Mouse (Mus musculus): ENCODE results near the gene Cbx2. TPM values are rescaled to one million over a fixed set of nuclear protein-coding genes. Genes with fewer than 3 reads are reported as not detected.

Cbx2 gene
- total RNA-seq, 4 experiments from 2014 or later: 2.0 to 3.9 (median 2.9) TPM

DNA sequence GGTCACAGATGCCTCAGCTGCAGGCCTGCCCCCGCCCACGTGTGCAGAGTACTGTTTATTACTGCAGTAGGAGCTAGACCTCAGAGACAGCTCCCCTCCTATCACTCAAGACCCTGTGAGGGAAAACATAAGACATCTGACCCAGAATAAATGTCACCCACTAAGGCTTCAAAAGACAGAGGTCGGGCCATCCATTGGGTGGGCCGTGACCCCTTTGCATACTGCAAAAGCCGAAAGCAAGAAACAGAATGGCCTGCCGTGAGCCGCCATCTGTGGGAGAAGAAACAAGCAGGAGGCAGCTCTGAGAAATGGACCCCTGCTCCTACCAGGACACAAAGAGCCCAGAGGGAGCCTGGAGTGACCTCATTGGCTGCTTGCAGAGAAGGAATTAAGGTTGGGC is 5.3 kb upstream of the Cbx2 start:
- DNase-seq (ENCODE audit: low spot score): no peak

DNA sequence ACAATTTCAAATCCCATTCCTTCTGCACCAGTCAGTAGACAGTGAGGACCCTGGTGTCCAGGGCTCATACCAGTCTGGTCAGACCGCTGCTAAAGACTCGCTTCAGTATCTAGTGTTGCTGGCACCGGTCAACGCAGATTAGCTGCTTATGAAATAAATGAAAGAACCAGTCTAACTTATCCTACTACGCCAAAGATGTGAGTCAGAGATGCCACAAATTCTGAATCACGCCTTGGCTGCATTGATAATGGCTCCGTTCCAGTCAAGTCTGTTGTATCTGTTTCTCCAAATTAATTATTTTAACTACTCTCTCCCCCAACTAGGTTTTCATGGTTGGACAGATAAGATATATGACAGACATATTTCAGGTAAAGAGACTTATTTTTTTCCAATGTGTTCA is 1.6 kb upstream of the Cbx2 start:
- no peak for DNase-seq (ENCODE audit: low spot score)

DNA sequence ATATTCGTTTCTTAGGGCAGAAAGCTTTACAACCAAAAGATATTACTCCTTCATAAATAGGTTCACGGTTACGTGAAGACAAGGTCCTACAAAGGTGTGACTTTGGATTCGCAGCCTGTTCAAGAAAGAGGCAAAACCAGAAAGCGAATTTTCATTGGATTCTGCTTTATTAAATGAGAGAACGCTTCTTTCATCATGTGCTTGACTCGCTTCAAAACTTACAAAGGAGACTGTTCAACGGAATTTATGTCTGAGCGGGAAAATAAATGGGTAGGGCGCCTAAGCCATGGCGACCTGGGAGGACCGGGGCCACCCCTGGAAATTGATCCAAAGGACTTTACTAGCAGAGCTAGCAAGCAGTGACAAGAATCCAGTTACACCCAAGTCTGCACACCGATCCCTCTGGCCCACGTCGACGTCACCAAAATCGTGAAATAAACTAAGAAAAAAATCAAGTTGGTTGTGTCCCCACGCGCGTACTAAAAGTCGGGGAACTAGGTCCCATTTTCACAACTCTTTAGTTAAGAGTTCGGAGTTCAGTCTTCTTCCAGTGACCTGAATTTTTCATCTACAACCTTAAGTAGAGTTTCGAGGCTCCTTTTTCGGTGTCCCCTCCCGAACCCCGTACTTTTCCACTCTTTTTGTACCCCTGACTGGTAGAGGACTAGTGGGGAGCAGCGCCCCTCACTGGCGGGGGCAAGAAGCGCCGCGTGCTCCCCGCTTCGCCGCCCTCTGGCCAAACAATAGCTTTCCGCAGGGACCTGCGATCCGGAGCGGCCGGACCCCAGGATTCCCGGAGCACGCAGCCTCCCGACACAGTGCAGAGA is 481 bp upstream of the Cbx2 start:
- no peak for DNase-seq (ENCODE audit: low spot score)

GRCm38 (mm10) chr11:119023616-119023980 is 836 bp downstream of the Cbx2 start:
- no peak for DNase-seq (ENCODE audit: low spot score)

- no peak for DNase-seq (ENCODE audit: low spot score)
Observed at GRCm38 (mm10) chr11:119024260-119024659, 1.5 kb downstream of the Cbx2 start.

DNA sequence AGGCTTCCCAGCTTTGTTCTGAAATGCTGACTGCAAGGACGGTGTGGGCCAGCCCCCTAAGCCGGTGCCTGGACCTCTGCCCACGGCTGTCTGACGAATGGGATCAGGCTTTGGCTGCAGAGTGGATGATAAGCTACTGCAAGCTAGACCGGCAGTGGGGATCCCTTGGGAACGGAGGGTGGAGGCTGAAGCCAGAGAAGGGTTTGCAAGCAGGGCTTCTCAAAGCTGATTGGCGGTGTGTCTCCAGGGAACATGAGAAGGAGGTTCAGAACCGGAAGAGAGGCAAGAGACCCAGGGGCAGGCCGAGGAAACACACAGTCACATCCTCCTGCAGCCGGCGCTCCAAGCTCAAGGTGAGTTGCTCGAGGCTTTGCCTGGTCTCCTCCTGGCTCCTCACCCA is 3.4 kb downstream of the Cbx2 start:
- DNase-seq (ENCODE audit: low spot score): peak; percentile 60

- peak; percentile 81 for DNase-seq (ENCODE audit: low spot score)
Observed at GRCm38 (mm10) chr11:119033874-119034558, 11.3 kb downstream of the Cbx2 start.

DNA sequence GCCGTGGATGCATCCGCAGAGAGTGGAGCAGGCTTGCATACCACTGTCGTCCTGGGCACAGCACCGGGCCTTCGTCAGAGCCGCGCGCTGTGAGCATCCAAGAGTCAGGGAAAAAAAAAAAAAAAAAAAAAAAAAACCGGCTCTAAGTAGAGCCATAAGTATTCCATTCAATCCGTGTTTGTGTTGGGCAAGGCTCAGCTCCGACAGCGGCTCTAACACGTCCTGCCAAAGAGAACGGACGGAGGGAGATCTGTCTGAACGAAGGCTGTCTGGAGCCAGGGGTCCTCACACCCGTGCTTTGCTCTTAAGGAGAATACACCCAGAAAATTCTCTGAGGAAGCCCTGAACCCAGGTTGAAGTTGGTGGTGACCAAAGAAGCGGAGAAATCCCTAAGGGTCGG is 11.9 kb downstream of the Cbx2 start:
- no peak for DNase-seq (ENCODE audit: low spot score)

DNA sequence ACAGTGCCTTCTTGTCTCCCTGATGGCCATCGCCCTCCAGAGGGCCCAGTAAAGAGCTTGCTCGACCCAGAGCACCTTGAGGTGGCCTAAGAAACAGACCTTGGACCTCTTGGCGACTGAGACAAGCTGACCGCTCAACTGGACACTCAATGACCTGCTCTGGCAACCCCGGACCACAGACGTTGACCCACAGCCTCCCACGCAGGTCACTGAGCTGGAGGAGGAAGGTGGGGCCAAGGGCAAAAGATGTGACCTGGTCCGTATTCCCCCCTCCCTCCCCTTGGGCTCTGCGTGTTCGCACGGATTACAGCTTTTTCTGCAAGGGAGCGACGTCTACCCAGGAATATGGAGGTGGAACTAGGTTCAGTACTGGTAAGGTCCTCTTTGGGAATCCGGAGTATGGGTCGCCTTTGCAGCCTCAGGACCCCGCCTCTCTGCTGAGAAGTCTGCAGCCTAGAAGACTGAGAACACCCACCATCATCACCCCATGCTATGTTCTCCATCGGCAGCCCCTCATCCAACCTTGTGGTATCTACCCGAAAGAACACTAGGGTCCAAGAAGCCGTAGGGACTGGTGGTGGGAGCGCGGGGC is 12.4 kb downstream of the Cbx2 start:
- no peak for DNase-seq (ENCODE audit: low spot score)

- DNase-seq (ENCODE audit: low spot score): no peak
Observed at GRCm38 (mm10) chr11:119035686-119036165, 13.0 kb downstream of the Cbx2 start.

GRCm38 (mm10) chr11:119036447-119036846 is 13.7 kb downstream of the Cbx2 start:
- no peak for DNase-seq (ENCODE audit: low spot score)

DNA sequence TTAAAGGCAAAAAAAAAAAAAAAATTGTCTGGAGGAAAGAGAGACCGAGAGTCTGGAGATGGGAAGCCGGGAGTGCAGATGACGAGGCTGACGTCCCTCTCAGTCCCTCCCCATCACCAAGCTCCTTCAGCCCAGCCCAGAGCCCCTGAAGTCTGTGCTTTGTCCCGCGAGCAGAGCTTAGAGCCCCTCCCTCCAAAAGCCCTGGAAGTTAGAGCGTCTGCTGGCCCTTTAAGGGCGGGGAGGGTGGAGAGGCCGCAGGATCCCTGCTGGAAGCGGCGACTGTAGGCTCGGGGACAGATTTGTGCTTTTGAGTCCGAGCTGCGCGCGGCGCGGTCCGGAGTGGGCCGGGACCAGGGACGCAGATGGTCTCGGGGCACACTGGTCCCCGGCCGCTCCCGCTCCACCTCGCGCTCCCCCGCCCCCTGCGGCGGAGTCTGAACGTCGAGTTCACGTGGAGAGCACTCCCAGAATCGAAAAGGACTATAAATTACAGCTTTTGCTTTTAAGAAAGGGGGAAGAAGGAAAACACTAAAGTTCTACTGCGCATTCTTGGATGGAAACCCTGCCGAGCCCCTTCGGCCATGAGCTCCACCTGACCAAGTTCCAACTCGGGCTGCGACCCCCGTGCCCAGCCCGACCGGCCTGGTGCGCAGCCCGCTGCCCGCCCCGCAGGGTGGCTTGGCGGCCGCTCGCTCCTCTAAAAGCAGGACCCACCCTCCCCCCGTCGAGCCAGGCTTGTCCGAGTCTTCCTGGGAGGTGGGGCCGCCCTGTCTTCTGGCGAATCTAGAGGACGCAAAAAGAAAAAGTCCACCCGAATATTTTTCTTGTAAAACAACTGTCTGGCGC is 14.4 kb downstream of the Cbx2 start:
- DNase-seq (ENCODE audit: low spot score): no peak

GRCm38 (mm10) chr11:119037780-119038401 is 15.1 kb downstream of the Cbx2 start:
- no peak for DNase-seq (ENCODE audit: low spot score)

DNA sequence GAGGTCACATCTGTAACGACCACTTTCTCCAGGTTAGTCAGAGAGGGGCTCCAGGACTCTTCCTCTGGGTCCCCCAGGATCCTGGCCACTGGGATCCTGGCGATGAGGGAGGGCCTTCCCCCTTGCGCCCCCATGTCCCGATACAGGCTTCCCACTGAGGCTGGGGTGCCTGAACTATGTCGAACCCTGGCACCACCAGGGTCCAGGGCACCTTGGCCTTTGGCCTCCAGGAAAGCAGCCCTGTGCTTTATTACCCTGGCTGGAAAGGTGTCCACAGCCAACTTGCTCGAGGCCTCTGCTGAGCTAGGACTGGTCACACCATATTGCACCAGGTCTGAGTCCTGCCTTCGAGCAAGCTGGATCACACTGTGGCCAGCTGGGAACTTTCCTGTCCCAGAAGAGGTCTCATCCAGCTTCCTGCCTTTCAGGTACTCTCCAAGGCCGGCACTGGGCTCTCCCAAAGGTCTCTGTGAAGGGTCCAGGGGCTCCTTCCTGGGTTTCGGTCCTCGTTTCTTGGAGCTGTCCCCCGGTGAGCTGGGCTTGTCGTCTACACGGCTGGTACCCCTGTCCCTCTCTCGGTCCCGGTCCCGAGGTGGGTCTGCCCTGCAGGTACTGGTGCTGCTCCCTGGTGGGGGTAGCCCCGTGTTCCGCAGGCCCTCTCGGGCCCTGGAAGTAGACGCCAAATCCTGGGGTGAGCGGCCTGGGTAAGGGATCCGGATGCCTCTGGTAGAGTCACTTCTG is 16.2 kb downstream of the Cbx2 start:
- DNase-seq (ENCODE audit: low spot score): no peak

GRCm38 (mm10) chr11:119039732-119040512 is 17.2 kb downstream of the Cbx2 start:
- DNase-seq (ENCODE audit: low spot score): no peak

DNA sequence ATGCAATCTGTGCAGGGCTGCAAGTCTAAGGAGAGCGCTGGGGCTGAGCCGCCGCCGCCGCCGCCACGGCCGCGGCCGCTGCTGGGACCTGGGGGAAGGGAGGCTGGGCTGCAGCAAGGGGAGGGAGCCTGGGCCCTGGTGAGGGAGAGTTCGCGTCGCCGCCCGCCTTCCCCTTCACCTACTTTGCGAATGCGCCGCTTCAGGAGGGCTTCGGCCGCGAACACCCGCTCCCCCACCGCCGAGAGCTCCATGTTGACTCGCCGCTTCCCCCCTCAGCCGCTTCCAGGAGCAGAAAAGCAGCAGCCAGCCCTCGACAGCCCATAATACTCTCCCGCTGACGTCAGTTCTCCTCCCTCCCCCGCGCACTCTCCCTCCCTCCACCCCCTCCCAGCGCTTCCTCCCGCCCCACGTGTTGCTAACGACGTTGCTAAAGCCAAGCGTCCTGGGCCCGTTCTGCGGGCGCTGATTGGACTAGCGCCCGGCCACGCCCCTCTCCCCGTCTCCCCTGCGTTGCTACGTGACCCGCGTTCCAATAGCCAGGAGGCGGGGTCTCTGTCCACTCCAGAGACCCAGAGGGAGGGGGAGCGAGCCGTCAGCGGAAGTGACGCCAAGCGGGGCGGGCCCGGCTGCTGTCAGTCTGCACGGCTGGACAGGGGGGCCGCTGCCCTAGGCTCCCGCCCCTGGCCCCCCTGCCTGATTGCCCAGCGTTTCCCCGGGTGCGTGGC is 18.0 kb downstream of the Cbx2 start, which contains the start of gene Cbx8:
Gene Cbx8, minus strand, starts transcription at position 370 of the 725 bp plus-strand sequence.
- peak; percentile 98 for DNase-seq (ENCODE audit: low spot score)

DNA sequence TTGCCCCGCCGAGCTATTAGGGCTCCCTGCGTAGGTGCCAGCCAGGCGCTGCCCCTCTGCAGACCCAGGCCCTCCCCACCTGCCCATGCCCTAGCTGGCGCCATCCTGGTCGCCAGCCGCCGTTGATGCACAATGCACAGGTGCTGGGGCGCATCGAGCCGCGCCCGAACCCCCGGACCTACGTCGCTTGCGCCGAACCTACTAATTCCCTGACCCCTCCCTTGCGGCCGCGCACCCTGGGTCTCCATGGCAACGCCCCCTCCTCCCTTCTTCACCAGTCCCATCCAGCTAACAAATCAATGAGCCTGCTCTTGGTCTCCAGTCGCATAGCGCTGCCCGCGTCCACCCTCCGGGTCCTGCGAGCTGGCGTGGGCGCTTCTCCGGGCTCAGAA is 18.6 kb downstream of the Cbx2 start:
- DNase-seq (ENCODE audit: low spot score): no peak

GRCm38 (mm10) chr11:119041750-119042465 is 19.1 kb downstream of the Cbx2 start:
- DNase-seq (ENCODE audit: low spot score): no peak
